Mouse (Mus musculus): ENCODE measurements around the gene Olfr550. TPM values are rescaled to one million over a fixed set of nuclear protein-coding genes. Genes with fewer than 3 reads are reported as not detected.
"Not testable (repeated sequence)": the region's sequence is repeated elsewhere in the genome, so short reads cannot be mapped to it uniquely, and the experiment has no call there.

Olfr550 gene
- polyA plus RNA-seq, 1 experiment from 2014 or later: not detected

GRCm38 (mm10) chr7:102597378-102598031, 26.3 kb downstream of the Olfr550 start, which contains the start of gene Olfr552:
Gene Olfr552 (plus strand): TSS chr7:102597770.
- peaks cover 7% of the 10 kb centered on the region for H3K4me1 ChIP-seq
- no peak for DNase-seq (ENCODE audit: low spot score)
- H3K27ac ChIP-seq: no peak within 1 kb of the TSS
- H3K27me3 ChIP-seq (ENCODE audit: insufficient read depth, poor library complexity, severe bottlenecking): no peaks in the 10 kb centered on the region
- no peaks in the 10 kb centered on the region for H3K9me3 ChIP-seq
- H3K36me3 ChIP-seq: no peaks in the 10 kb centered on the region
- H3K4me3 ChIP-seq: no peak within 1 kb of the TSS
- WGBS: 68% methylated on average over 1 of the region's 1 CpGs

DNA sequence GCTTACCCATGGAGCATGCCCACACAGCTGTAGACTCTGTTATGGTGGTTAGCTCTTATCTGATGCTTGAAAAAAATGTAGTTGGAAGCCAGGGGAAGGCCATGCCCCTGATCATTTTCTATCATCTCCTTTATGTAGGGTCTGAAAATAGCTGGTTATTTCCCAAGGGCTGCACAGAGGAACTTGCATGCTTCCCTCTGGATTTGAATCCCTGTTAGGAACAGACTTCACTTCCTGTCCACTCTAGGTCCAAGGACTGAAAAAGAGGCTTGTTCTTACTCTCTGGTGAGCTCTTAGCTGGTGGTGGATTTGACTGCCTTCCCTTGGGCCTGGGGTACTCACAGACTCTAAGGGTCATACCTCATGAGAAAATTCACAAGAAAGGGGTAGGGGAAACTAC, 46.9 kb downstream of the Olfr550 start, which contains the start of gene Olfr553:
Gene Olfr553 (minus strand): TSS at position 101 of the 400 bp plus-strand sequence.
- no peak for DNase-seq (ENCODE audit: low spot score)
- H3K27ac ChIP-seq: no peak within 1 kb of the TSS
- H3K9me3 ChIP-seq: no peaks in the 10 kb centered on the region
- H3K4me3 ChIP-seq: no peak within 1 kb of the TSS
- no peaks in the 10 kb centered on the region for H3K36me3 ChIP-seq
- H3K27me3 ChIP-seq (ENCODE audit: insufficient read depth, poor library complexity, severe bottlenecking): no peaks in the 10 kb centered on the region
- no peaks in the 10 kb centered on the region for H3K4me1 ChIP-seq

DNA sequence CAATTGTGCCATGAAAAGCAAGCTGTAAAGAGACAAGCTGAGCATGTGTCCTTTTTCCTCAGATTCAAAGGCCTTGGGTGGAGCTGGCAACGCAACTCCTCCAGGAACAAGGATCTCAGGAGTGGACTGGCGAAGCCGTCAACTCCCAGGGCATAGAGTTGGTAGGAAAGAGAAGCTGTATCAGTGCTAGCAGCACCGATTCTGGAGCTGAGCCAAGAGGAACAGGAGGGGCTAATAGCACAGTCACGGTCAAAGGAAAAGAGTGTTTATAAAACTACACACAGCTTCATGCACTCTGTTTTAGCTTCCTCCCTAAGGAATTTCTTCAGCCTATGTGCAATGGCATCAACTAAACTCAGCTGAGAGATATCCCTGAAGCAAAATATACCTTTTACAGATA, 48.4 kb downstream of the Olfr550 start:
- no peak for DNase-seq (ENCODE audit: low spot score)
- 56% methylated on average over 5 of the region's 5 CpGs for WGBS

DNA sequence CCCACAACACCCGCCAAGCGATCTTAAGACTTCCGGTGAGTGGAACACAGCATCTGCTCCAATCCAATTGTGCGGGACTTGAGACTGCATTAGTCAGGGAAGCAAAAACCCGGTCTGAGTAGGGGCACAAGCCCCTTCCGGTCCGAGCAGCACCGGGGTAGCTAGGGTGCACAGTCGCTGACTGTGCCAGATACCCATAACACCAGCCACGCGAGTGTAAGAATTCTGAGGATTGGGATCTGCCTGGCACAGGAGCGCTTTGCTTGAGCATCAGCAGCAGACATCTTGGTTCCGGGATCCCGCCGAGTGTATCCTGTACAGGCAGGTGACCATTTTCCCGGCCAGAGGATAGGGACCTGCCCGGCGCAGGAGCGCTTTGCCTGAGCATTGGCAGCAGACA, 49.1 kb downstream of the Olfr550 start:
- H3K9me3 ChIP-seq; DNase-seq (ENCODE audit: low spot score); H3K27me3 ChIP-seq (ENCODE audit: insufficient read depth, poor library complexity, severe bottlenecking); H3K36me3 ChIP-seq; H3K4me1 ChIP-seq; H3K4me3 ChIP-seq; H3K27ac ChIP-seq: not testable (repeated sequence)
- WGBS: 72% methylated on average over 19 of the region's 19 CpGs

More for the DNA sequence above, 48.4 kb downstream of the Olfr550 start:
- Histone ChIP-seq H3K9me3 (no peaks in the 10 kb centered on the region), H3K4me3 (no peak overlapping the region), H3K36me3 (no peaks in the 10 kb centered on the region), H3K4me1 (no peaks in the 10 kb centered on the region), H3K27me3 (ENCODE audit: insufficient read depth, poor library complexity, severe bottlenecking) (no peaks in the 10 kb centered on the region), H3K27ac (no peak overlapping the region)

Other genes with a start within 250 kb of the Olfr550 start
- 190 and 198 TPM in 2 replicates for gene Rrm1, start 129.7 kb upstream of the Olfr550 start, polyA plus RNA-seq (2016; fragmentation: Nextera tagmentation; extraction: Ambion mirVana)
- gene Olfr543, start 89.8 kb upstream of the Olfr550 start, polyA plus RNA-seq (2016; fragmentation: Nextera tagmentation; extraction: Ambion mirVana): 0.19 and 0.22 TPM in 2 replicates
- 0.04 TPM in 2 replicates for gene Olfr544, start 83.1 kb upstream of the Olfr550 start, polyA plus RNA-seq (2016; fragmentation: Nextera tagmentation; extraction: Ambion mirVana)
- 0.11 TPM in 1 of 2 replicates, not detected in the other for gene Olfr545, start 71.9 kb upstream of the Olfr550 start, polyA plus RNA-seq (2016; fragmentation: Nextera tagmentation; extraction: Ambion mirVana)
- not detected in 2 replicates for gene Olfr547, start 36.7 kb upstream of the Olfr550 start, polyA plus RNA-seq (2016; fragmentation: Nextera tagmentation; extraction: Ambion mirVana)
- not detected in 2 replicates for gene Olfr548-ps1, start 30.5 kb upstream of the Olfr550 start, polyA plus RNA-seq (2016; fragmentation: Nextera tagmentation; extraction: Ambion mirVana)
- gene Olfr549, start 21.6 kb upstream of the Olfr550 start, polyA plus RNA-seq (2016; fragmentation: Nextera tagmentation; extraction: Ambion mirVana): not detected in 2 replicates
- 0.47 and 0.65 TPM in 2 replicates for gene Trim21, start 6.0 kb upstream of the Olfr550 start, polyA plus RNA-seq (2016; fragmentation: Nextera tagmentation; extraction: Ambion mirVana)
- gene Olfr551, start 20.4 kb downstream of the Olfr550 start, polyA plus RNA-seq (2016; fragmentation: Nextera tagmentation; extraction: Ambion mirVana): not detected in 2 replicates
- gene Olfr552, start 26.3 kb downstream of the Olfr550 start, polyA plus RNA-seq (2016; fragmentation: Nextera tagmentation; extraction: Ambion mirVana): not detected in 2 replicates
- gene Olfr553, start 46.8 kb downstream of the Olfr550 start, polyA plus RNA-seq (2016; fragmentation: Nextera tagmentation; extraction: Ambion mirVana): not detected in 2 replicates
- gene Olfr554, start 67.0 kb downstream of the Olfr550 start, polyA plus RNA-seq (2016; fragmentation: Nextera tagmentation; extraction: Ambion mirVana): not detected in 2 replicates
- not detected in 2 replicates for gene Olfr555, start 87.4 kb downstream of the Olfr550 start, polyA plus RNA-seq (2016; fragmentation: Nextera tagmentation; extraction: Ambion mirVana)
- gene Olfr556, start 93.5 kb downstream of the Olfr550 start, polyA plus RNA-seq (2016; fragmentation: Nextera tagmentation; extraction: Ambion mirVana): not detected in 2 replicates
- 14.6 and 16.2 TPM in 2 replicates for gene Trim68, start 115.9 kb downstream of the Olfr550 start, polyA plus RNA-seq (2016; fragmentation: Nextera tagmentation; extraction: Ambion mirVana)
- gene Olfr557, start 124.5 kb downstream of the Olfr550 start, polyA plus RNA-seq (2016; fragmentation: Nextera tagmentation; extraction: Ambion mirVana): not detected in 2 replicates
- not detected in 2 replicates for gene Olfr558, start 130.8 kb downstream of the Olfr550 start, polyA plus RNA-seq (2016; fragmentation: Nextera tagmentation; extraction: Ambion mirVana)
- gene Olfr33, start 147.6 kb downstream of the Olfr550 start, polyA plus RNA-seq (2016; fragmentation: Nextera tagmentation; extraction: Ambion mirVana): not detected in 2 replicates
- not detected in 2 replicates for gene Olfr559, start 156.0 kb downstream of the Olfr550 start, polyA plus RNA-seq (2016; fragmentation: Nextera tagmentation; extraction: Ambion mirVana)
- not detected in 2 replicates for gene Olfr560, start 187.9 kb downstream of the Olfr550 start, polyA plus RNA-seq (2016; fragmentation: Nextera tagmentation; extraction: Ambion mirVana)
- gene Olfr78, start 188.0 kb downstream of the Olfr550 start, polyA plus RNA-seq (2016; fragmentation: Nextera tagmentation; extraction: Ambion mirVana): not detected in 2 replicates
- not detected in 2 replicates for gene Olfr561, start 199.8 kb downstream of the Olfr550 start, polyA plus RNA-seq (2016; fragmentation: Nextera tagmentation; extraction: Ambion mirVana)
- gene Olfr564, start 232.0 kb downstream of the Olfr550 start, polyA plus RNA-seq (2016; fragmentation: Nextera tagmentation; extraction: Ambion mirVana): not detected in 2 replicates

All from heart, embryonic 10.5 days (tissue).